Mouse (Mus musculus) kidney, postnatal 14 days (tissue): ENCODE data around the gene Spata7.
A peak's percentile ranks its signal among the peaks of the same experiment; 100 is the strongest.

ENCODE experiments used
- DNase-seq: peaks from one replicate; pipeline ENCODE4 v3.0.0; 2022; ENCODE audit warnings: mixed read lengths

Gene Spata7

GRCm38 (mm10) chr12:98674627-98675143, 46.7 kb downstream of the Spata7 start:
- peak; percentile 84 for DNase-seq

DNA sequence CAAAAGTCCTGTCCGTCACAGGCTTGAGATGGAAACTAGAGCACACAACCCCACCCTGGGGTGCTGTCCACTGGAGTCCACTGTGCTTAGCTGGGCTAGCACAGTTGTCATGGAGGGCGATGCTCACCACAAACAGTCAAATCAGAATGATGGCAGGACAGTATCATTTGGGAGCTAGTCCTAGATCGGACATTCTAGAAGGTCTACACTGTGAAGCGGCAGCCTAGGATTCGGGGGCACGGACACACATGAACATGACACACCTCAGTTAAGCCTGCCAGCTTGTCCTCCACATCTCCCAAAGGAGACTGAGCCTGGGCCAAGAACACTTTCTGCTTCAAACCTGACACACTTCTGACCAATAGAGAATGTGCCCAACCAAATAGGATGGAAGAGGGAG, 48.9 kb downstream of the Spata7 start:
- DNase-seq = no peak

DNA sequence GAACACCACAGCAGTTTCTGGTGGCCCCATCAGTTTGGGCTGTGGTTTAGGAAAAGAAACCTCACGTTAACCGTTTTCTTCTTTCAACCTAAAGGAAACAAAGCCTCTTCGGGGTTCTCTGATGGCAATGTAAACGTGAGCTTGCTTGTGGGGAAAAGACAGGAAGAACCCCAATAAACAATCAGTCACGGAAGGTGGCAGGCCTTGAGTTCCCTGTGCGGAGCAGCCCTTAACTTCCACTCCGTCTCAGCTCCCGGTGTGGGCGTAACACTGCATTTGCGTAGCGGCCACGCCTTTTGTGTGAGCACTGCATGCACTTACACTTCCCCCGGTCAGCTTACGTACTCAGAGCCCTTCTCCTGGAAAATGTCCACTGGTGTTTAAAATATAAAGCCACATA, 49.4 kb downstream of the Spata7 start:
- no peak for DNase-seq

DNA sequence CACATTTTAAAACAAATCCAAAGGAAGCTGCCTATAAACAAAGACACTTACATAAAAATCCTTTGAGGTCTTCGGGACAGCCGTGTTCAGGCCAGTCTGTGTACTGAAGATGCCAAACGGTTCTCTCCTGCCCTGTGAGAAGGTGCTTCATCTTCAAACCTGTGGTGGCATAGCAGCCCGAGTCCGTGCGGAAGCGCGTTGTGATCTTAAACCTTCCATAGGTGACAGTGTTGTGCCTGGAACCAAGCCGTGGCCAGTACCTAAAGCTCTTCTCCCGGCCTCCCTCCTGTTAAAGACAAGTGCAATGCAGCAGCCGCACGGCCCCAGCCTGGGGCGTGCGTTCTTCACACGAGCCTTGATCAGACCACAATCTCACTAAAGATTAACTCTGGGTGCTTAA, 51.9 kb downstream of the Spata7 start:
- DNase-seq = no peak

DNA sequence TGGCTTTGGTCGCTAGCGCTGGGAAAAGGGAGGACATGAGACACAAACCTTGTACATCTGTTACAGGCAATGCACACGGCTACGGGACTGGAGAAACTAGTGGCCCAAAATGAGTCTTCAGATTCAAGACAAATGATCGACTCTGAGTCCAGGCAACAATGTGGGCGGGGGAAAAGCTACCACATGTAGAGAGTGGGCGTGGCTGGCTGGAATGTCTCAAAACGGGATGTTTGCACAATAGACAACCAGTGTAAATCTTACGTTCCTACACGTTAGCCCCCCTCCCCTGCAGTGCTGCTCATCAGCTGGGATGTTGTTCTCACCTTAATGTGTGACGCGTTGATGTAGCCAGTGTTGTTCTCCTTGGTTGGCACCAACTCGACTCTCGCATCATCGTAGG, 54.2 kb downstream of the Spata7 start:
- no peak for DNase-seq

DNA sequence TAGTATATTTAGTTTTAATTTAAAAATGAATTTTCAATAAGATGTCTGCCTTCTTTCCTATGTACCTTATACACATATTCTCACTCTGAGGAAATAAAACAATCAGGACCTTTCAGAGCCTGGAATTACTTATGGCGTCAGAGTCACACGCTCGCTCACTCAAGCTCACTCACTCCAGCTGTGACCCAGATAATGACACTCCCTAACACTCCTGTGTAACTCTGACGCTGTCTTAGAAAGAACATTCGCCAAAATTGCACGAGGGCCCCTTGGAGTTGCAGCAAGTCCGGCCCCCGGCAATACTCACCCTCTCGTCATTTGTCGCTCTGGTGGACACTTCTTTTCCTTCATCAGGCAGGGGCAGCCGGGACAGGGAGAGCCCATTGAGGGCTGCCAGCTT, 55.2 kb downstream of the Spata7 start:
- DNase-seq = no peak

DNA sequence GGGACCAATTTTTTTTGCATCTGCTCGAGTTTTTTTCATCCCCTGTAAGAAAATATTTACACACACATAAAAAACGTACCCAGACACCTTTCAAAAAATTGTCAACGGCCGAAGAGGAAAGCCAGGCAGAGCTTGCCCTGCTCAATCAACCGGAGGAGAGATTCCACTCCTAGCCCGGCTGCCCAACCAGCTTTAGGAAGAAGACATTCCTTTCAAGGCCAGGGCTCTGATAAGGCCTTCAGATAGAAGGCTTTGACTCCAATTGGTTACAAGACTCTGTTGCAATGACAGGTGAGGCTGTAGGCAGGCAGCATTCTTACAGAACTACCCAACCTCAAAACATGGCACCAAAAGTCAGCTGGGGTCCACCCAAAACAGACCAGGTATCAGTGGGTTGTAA, 55.6 kb downstream of the Spata7 start:
- no peak for DNase-seq

DNA sequence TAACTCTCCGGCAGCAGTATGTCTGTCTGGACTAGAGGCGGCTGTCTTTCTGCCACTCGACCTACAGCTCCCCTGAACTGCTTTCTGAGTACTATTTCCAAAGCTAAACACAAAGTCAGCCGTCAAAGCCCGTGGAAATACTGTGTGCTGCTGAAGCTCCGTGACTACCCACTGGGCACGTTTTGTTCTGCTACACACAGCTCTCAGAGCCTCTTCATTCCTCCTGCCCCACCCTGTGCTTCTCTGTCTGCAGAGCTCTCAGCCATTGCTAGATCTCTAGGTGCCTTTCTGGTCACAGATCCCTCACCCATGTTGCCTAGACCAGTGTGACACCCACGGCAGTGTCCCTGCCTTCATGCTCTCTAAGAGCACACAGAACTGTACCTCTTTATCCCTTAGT, 62.3 kb downstream of the Spata7 start:
- DNase-seq = no peak

GRCm38 (mm10) chr12:98697202-98697601, 69.2 kb downstream of the Spata7 start:
- no peak for DNase-seq

- DNase-seq = no peak
Measured at GRCm38 (mm10) chr12:98701564-98701963, 73.6 kb downstream of the Spata7 start.

DNA sequence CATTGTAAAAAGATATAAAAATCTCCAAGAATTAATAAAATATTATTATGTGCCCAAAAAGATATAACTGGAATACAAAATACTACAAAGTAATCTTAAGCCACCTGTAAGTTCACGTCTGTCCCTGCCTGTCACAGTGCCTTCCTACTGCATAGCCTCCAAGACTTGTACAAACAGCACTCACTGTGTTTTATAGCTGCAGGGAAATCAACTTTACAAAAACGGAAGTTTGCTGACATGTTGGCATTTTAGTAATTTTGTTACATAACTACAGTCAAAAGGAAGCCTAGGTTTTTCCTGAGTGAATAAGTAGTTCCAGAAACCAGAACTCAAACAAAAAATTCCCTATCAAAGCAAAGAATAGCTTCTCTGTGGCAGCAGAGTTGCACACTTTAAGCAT, 75.6 kb downstream of the Spata7 start:
- no peak for DNase-seq

GRCm38 (mm10) chr12:98703961-98704360, 76.0 kb downstream of the Spata7 start:
- no peak for DNase-seq

DNA sequence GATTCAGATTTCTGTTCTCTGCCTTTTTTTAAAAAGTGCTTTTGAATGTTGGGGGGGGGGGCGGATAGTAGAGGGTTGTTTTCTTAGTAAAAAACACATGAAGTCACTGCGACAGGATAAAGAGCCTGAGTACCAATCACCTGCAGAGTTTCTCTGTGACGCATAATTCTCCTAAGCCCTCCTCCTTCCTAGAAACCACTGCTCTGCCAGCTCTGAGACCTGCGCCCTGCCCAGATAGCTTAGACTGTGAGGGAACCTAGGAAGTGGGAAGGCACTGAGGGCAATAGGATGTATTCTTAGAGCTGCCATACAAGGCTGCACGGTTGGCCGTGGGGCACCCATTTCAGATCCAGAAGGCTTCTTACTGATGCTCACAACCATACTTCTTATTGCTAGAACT, 84.9 kb downstream of the Spata7 start:
- DNase-seq = no peak

DNA sequence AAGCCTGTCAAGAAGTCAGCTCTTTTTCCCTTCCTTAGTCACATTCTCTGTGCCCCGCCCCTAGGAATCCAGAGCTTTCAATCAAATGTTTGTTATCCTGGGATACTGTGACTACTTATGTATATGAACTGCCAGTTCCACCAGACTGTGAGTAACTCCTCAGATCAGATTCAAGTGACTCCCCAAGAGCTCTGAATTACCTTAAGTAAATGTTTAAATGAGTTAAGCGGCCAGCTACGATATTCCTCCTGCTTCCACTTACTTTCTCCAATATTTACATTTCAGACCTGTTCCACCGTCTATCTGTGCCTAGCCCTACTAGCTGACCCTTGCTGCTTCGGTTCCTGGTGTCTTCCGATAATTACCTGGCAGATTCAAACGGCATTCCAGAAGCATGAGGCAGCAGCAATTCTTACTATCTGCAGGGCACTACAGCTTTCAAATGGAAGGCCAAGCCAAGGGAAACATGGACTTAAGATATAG, 85.7 kb downstream of the Spata7 start:
- DNase-seq = no peak

DNA sequence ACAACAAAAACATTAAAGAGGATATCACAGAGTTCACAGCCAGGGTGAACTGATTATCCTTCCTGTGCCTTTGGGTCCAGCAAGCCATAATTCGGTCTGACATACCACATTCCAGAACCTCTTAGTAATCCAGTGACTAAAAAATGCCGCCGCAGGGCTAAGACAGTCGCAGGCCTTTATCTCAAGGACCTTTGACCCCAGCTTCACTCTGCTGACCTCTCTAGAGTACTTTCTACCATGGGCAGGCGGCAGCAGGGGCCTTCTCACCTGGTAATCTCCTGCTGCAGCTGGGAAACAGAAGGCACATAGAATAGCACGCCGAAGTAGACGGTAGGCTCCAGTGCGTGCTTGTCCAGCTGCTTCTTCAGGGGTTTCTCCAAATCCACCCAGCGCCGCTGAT, 86.8 kb downstream of the Spata7 start:
- DNase-seq = peak; percentile 55

DNA sequence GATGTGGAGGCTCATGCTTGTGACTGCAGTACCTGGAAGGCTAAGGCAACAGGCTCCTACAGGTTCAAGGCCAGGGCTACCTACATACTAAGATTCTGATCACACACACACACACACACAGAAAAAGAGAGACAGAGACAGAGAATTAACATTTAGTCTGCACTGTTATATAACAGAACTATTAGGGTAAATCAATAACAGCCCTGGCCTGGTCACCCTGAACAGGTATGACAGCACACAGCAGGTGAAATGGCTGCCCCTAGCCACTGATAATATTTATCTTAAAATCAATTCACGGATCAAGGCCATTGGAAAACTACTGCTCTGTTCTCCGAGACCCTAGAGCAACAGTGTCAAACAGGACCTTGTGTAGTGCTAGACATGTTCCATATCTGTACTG, 88.2 kb downstream of the Spata7 start:
- DNase-seq = no peak
